In the genomic region with DNA sequence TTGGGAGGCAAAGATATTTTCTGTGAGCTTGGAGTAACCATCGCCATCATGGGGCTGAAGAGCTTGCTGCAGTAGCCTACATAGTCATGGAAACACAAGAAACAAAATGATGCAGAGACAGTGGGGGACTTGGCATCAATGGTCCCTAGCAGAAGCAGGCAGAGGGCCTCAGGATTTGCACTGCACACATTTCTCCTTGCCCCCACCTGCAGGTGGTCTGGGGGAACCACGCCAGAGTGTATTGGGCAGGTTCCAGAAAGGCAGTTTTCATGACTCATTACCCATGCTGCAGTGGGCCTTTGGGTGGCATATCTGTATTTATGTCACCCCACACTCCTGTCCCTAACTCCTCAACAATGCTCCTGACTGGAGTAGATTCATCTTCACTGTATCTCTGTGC, we compare ENCODE assay signal across 28 mouse cellular contexts. TPM values are rescaled to one million over a fixed set of nuclear protein-coding genes. Genes with fewer than 3 reads are reported as not detected.
DNase-seq lines count a peak whose midpoint lies in the region; ATAC-seq and TF ChIP-seq lines count a peak whose summit lies in the region.
"Had no signal": no experiment of that assay in that cellular context is flagged by ENCODE, and none has a peak within 500 bp of the region (broad histone marks: within the 10 kb centered on the region; RNA-seq: fewer than 3 reads in every experiment).

No protein-coding gene starts in this region.

- 78% methylated on average over 2 of the region's 2 CpGs for WGBS in hindbrain, embryonic 15.5 days
- WGBS in hindbrain, embryonic 14.5 days: 63% methylated on average over 2 of the region's 2 CpGs
- WGBS in lung, embryonic 14.5 days: 59% methylated on average over 2 of the region's 2 CpGs

- no peak overlapping the region for H3K4me2 ChIP-seq in hindbrain, embryonic 15.5 days
- no peak overlapping the region for H3K4me2 ChIP-seq in hindbrain, embryonic 14.5 days (replicated peaks)
- H3K4me2 ChIP-seq in lung, embryonic 14.5 days: no peak overlapping the region
- H3K4me2 ChIP-seq: embryonic facial prominence, embryonic 12.5 days; embryonic facial prominence, embryonic 15.5 days; forebrain, embryonic 13.5 days; heart, embryonic 12.5 days; heart, embryonic 15.5 days had no signal

- peak; percentile 53 to 72 for DNase-seq in cerebellum, postnatal 14 days
- DNase-seq in cerebellum, adult 11 months: no peak
- DNase-seq in hindbrain, embryonic 14.5 days (ENCODE audit: low spot score): no peak
- peak; percentile 9 for DNase-seq in lung, embryonic 14.5 days
- no peak for DNase-seq in lung, postnatal 25 days (ENCODE audit: low spot score)
- DNase-seq: adrenal gland, postnatal 10 days; adrenal gland, postnatal 36 days; B cell, adult 2 months; cerebellum, adult 2 months; gastrocnemius, postnatal 25 days; heart, adult 18-20 months; heart, postnatal 10 days; heart, postnatal 36 days had no signal

- H3K36me3 ChIP-seq in hindbrain, embryonic 15.5 days: no peaks in the 10 kb centered on the region
- H3K36me3 ChIP-seq in hindbrain, embryonic 14.5 days (replicated peaks; ENCODE audit: control insufficient read depth, insufficient read depth): no peaks in the 10 kb centered on the region
- no peaks in the 10 kb centered on the region for H3K36me3 ChIP-seq in lung, embryonic 14.5 days (ENCODE audit: insufficient read depth)
- H3K36me3 ChIP-seq: embryonic facial prominence, embryonic 12.5 days; embryonic facial prominence, embryonic 15.5 days; G1E; heart, embryonic 12.5 days; heart, embryonic 15.5 days; hindbrain, embryonic 10.5 days had no signal

- H3K27me3 ChIP-seq in hindbrain, embryonic 15.5 days: no peaks in the 10 kb centered on the region
- H3K27me3 ChIP-seq in hindbrain, embryonic 14.5 days (ENCODE audit: control insufficient read depth, insufficient read depth, low read length): no peaks in the 10 kb centered on the region
- H3K27me3 ChIP-seq in lung, embryonic 14.5 days (ENCODE audit: insufficient read depth, low read length): no peaks in the 10 kb centered on the region
- H3K27me3 ChIP-seq: embryonic facial prominence, embryonic 12.5 days; embryonic facial prominence, embryonic 15.5 days; forebrain, embryonic 13.5 days; heart, embryonic 12.5 days; heart, embryonic 15.5 days; Patski had no signal

- no peak overlapping the region for H3K9ac ChIP-seq in hindbrain, embryonic 15.5 days
- no peak overlapping the region for H3K9ac ChIP-seq in hindbrain, embryonic 14.5 days
- H3K9ac ChIP-seq in lung, embryonic 14.5 days: no peak overlapping the region
- H3K9ac ChIP-seq: embryonic facial prominence, embryonic 12.5 days; embryonic facial prominence, embryonic 15.5 days; forebrain, embryonic 13.5 days; heart, embryonic 12.5 days; heart, embryonic 15.5 days had no signal

- H3K27ac ChIP-seq in hindbrain, embryonic 15.5 days (replicated peaks): no peak overlapping the region
- no peak overlapping the region for H3K27ac ChIP-seq in hindbrain, embryonic 14.5 days
- no peak overlapping the region for H3K27ac ChIP-seq in lung, embryonic 14.5 days (ENCODE audit: low read depth)
- H3K27ac ChIP-seq: embryonic facial prominence, embryonic 12.5 days; embryonic facial prominence, embryonic 15.5 days; forebrain, embryonic 13.5 days; heart, embryonic 15.5 days; hindbrain, embryonic 10.5 days had no signal

- no peak overlapping the region for H3K4me3 ChIP-seq in hindbrain, embryonic 15.5 days
- H3K4me3 ChIP-seq in hindbrain, embryonic 14.5 days (replicated peaks; ENCODE audit: low read length): no peak overlapping the region
- no peak overlapping the region for H3K4me3 ChIP-seq in lung, embryonic 14.5 days (ENCODE audit: low read depth, low read length)
- H3K4me3 ChIP-seq: embryonic facial prominence, embryonic 12.5 days; embryonic facial prominence, embryonic 15.5 days; forebrain, embryonic 13.5 days; heart, embryonic 12.5 days; heart, embryonic 15.5 days; hindbrain, embryonic 10.5 days had no signal

- ATAC-seq in hindbrain, embryonic 15.5 days (ENCODE audit: low FRiP score, low read depth): peak; percentile 57; the same call in 1 of the 2 replicates
- no peak; the same call in 1 of the 2 replicates for ATAC-seq in hindbrain, embryonic 14.5 days (ENCODE audit: low FRiP score)
- no peak for ATAC-seq in lung, embryonic 14.5 days (ENCODE audit: insufficient read depth)
- 0 out of 2 replicates have a peak, but pooled peaks have one; percentile 14 for ATAC-seq in megakaryocyte progenitor cell, adult 5-6 weeks (replicated peaks; ENCODE audit: poor library complexity)
- ATAC-seq: forebrain, embryonic 13.5 days; hindbrain, embryonic 16.5 days; intestine, postnatal 0 days; Patski had no signal

- no peaks in the 10 kb centered on the region for H3K4me1 ChIP-seq in hindbrain, embryonic 15.5 days (replicated peaks)
- H3K4me1 ChIP-seq in hindbrain, embryonic 14.5 days (replicated peaks; ENCODE audit: control insufficient read depth, insufficient read depth, low read length): no peaks in the 10 kb centered on the region
- no peaks in the 10 kb centered on the region for H3K4me1 ChIP-seq in lung, embryonic 14.5 days (ENCODE audit: insufficient read depth)
- H3K4me1 ChIP-seq: embryonic facial prominence, embryonic 12.5 days; embryonic facial prominence, embryonic 15.5 days; forebrain, embryonic 13.5 days; heart, embryonic 15.5 days had no signal

- H3K9me3 ChIP-seq in hindbrain, embryonic 15.5 days: no peaks in the 10 kb centered on the region
- no peaks in the 10 kb centered on the region for H3K9me3 ChIP-seq in hindbrain, embryonic 14.5 days (ENCODE audit: control insufficient read depth, low read length)
- H3K9me3 ChIP-seq in lung, embryonic 14.5 days (ENCODE audit: low read depth, low read length): no peaks in the 10 kb centered on the region
- H3K9me3 ChIP-seq: embryonic facial prominence, embryonic 12.5 days; embryonic facial prominence, embryonic 15.5 days; forebrain, embryonic 13.5 days; G1E; heart, embryonic 12.5 days; heart, embryonic 15.5 days; hindbrain, embryonic 10.5 days had no signal

- TF ChIP-seq CTCF in lung, embryonic 14.5 days (IDR thresholded peaks at IDR 0.05; ENCODE audit: low read depth): no peak

RNA-seq across cellular contexts. Expression of a gene that starts 30.6 kb away (rescaled TPM):
- polyA plus RNA-seq in hindbrain, embryonic 15.5 days (2015; fragmentation: Nextera tagmentation; extraction: Ambion mirVana): 0.08 and 0.14 TPM in 2 replicates
- 0.03 and 0.31 TPM in 2 replicates for polyA plus RNA-seq in hindbrain, embryonic 14.5 days (2014; fragmentation: Nextera tagmentation; extraction: Ambion mirVana)
- 0.08 and 0.20 TPM in 2 replicates for polyA plus RNA-seq in lung, embryonic 14.5 days (2014; fragmentation: Nextera tagmentation; extraction: Ambion mirVana)
- total RNA-seq in megakaryocyte progenitor cell, adult 5-6 weeks (2015): 0.02 TPM in 1 of 2 replicates, not detected in the other
- not detected in 2 replicates for total RNA-seq in megakaryocyte progenitor cell, adult 5-6 weeks (2017)
- total RNA-seq: adrenal gland, postnatal 36 days; CH12.LX; common myeloid progenitor, adult 5-6 weeks; gastrocnemius, adult 8-10 months; gastrocnemius, postnatal 25 days; heart, adult 18-20 months; heart, postnatal 10 days; heart, postnatal 36 days had no signal
- polyA plus RNA-seq: G1E; heart, embryonic 15.5 days; intestine, postnatal 0 days had no signal

Comparison
In these comparisons a context has a peak if more than half of its experiments do, and no peak if none do; other contexts are left out.
1. DNase-seq: peak in cerebellum, postnatal 14 days (2 of 2) and lung, embryonic 14.5 days (single experiment); none in cerebellum, adult 11 months (single experiment), hindbrain, embryonic 14.5 days (single experiment) and lung, postnatal 25 days (single experiment).
2. ATAC-seq: peak in hindbrain, embryonic 15.5 days (single experiment) and megakaryocyte progenitor cell, adult 5-6 weeks (single experiment); none in hindbrain, embryonic 14.5 days (single experiment) and lung, embryonic 14.5 days (single experiment).